15 mouse cellular contexts compared by ENCODE assay signal in the genomic region with DNA sequence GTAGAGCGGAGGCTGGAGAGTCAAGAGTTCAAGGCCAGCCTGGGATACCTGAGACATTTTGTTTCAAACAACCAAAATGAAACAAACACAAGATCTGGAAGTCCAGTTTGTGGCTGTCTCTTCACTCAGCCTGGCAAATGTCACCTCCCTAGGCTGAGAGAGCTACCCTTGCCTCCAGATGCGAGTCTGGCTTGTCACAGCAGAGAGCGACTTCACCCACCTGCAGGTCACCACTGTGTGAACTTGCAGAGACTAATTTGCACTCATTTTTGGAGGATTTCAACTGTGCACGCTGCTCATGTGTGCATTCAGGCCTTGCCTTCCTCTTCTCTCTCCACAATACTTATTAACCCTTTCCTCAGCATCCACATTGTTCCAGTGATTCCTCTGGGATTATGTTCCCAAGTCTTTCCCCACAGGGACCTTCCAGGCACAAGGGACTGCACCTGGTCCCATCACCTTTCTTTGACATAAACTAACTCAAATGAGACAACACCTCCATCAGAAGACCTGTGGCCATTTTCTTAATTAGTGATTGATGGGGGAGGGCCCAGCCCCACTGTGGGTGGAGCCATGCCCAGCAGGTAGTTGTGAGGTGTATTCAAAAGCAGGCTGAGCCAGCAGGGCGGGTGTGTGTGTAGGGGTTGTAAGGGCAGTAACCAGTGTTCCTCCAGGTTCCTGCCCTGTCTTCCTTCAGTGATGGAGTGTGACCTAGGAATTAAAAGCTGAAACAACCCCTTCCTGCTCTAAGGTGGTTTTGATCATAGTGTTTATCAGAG.
"Had no signal": no experiment of that assay in that cellular context is flagged by ENCODE, and none has a peak within 500 bp of the region (broad histone marks: within the 10 kb centered on the region; RNA-seq: fewer than 3 reads in every experiment).

No protein-coding gene starts in this region.

- H3K27ac ChIP-seq: kidney, postnatal 0 days; layer of hippocampus, adult 2 months; liver, embryonic 13.5 days; macrophage; midbrain, embryonic 12.5 days; midbrain, embryonic 15.5 days; neural tube, embryonic 12.5 days; neural tube, embryonic 15.5 days had no signal

- H3K9me3 ChIP-seq: liver, embryonic 13.5 days; midbrain, embryonic 12.5 days; midbrain, embryonic 15.5 days; neural tube, embryonic 12.5 days; neural tube, embryonic 15.5 days had no signal

- H3K9ac ChIP-seq: liver, embryonic 13.5 days; midbrain, embryonic 12.5 days; midbrain, embryonic 15.5 days; neural tube, embryonic 12.5 days; neural tube, embryonic 15.5 days had no signal

- H3K4me2 ChIP-seq: liver, embryonic 13.5 days; midbrain, embryonic 12.5 days; midbrain, embryonic 15.5 days; neural tube, embryonic 12.5 days; neural tube, embryonic 15.5 days had no signal

- DNase-seq: kidney, adult 2 months; kidney, postnatal 25 days; layer of hippocampus, adult 9-11 months; liver, embryonic 13.5 days; lung, adult 2 months; lung, postnatal 14 days; retina, postnatal 1 day; right cerebral cortex, postnatal 25 days had no signal

- H3K4me3 ChIP-seq: layer of hippocampus, adult 2 months; liver, embryonic 13.5 days; midbrain, embryonic 12.5 days; midbrain, embryonic 15.5 days; neural tube, embryonic 12.5 days; neural tube, embryonic 15.5 days had no signal

- H3K36me3 ChIP-seq: liver, embryonic 13.5 days had no signal

- ATAC-seq: midbrain, embryonic 15.5 days had no signal

- H3K4me1 ChIP-seq: midbrain, embryonic 12.5 days; midbrain, embryonic 15.5 days; neural tube, embryonic 12.5 days; neural tube, embryonic 15.5 days had no signal

- H3K27me3 ChIP-seq: liver, embryonic 13.5 days; midbrain, embryonic 12.5 days; midbrain, embryonic 15.5 days; neural tube, embryonic 12.5 days; neural tube, embryonic 15.5 days had no signal
